Mouse (Mus musculus) heart, embryonic 11.5 days (tissue): ENCODE data around the gene Ctbp2. TPM values are rescaled to one million over a fixed set of nuclear protein-coding genes. Genes with fewer than 3 reads are reported as not detected.

Experiments
- ATAC-seq: fragments of 200-750 bp; cut with Nextera tagmentation; replicated peaks from 2 replicates; pipeline ENCODE4 v1.8.0; 2017; ENCODE audit warnings: moderate library complexity; ENCODE audit not compliant: insufficient number of reproducible peaks, low FRiP score, low TSS enrichment
- H3K27ac ChIP-seq: fragments of 300-500 bp; sonication (generic); 2 replicates; pipeline ENCODE4 v1.5.1; 2014; ENCODE audit warnings: mild to moderate bottlenecking, low read depth, low read length
- H3K27me3 ChIP-seq: fragments of 300-500 bp; sonication (generic); 2 replicates; pipeline ENCODE4 v1.6.1; 2014; ENCODE audit warnings: mild to moderate bottlenecking, low read length, mixed read lengths; ENCODE audit not compliant: control insufficient read depth, insufficient read depth
- H3K36me3 ChIP-seq: fragments of 300-500 bp; sonication (generic); 2 replicates; pipeline ENCODE4 v1.6.1; 2014; ENCODE audit warnings: mild to moderate bottlenecking, low read length, moderate library complexity, mixed read lengths; ENCODE audit not compliant: control insufficient read depth, insufficient read depth
- H3K4me1 ChIP-seq: fragments of 300-500 bp; sonication (generic); 2 replicates; pipeline ENCODE4 v1.6.1; 2014; ENCODE audit warnings: low read length; ENCODE audit not compliant: control insufficient read depth, insufficient read depth
- H3K4me2 ChIP-seq: fragments of 300-500 bp; sonication (generic); 2 replicates; pipeline ENCODE4 v1.6.1; 2014; ENCODE audit warnings: mild to moderate bottlenecking, moderate library complexity
- H3K4me3 ChIP-seq: fragments of 300-500 bp; sonication (generic); 2 replicates; pipeline ENCODE4 v1.5.1; 2014; ENCODE audit warnings: low read depth, low read length
- H3K9ac ChIP-seq: fragments of 300-500 bp; sonication (generic); 2 replicates; pipeline ENCODE4 v1.6.1; 2014; ENCODE audit warnings: mild to moderate bottlenecking, low read depth, low read length, moderate library complexity
- H3K9me3 ChIP-seq: fragments of 300-500 bp; sonication (generic); replicated peaks from 2 replicates; pipeline ENCODE4 v1.6.1; 2016; ENCODE audit warnings: low read length; ENCODE audit not compliant: control insufficient read depth
- WGBS: fragments of 180-500 bp; shearing (Covaris S2); extraction: QIAGEN DNeasy Blood & Tissue Kit; methylation state at CpG from one replicate; pipeline ENCODE4 v1.1.7; 2014; ENCODE audit not compliant: insufficient replicate concordance; 5-methylcytosine and 5-hydroxymethylcytosine counted together
- polyA plus RNA-seq: library from polyadenylated mRNA; unstranded; fragments of >200 nt; fragmentation: Nextera tagmentation; extraction: Ambion mirVana; gene quantifications from 2 replicates; pipeline ENCODE4 v1.2.1, GENCODE M21; 2014

The Ctbp2 gene
- polyA plus RNA-seq, 1 experiment from 2014 or later = 62.7 TPM

GRCm38 (mm10) chr7:133066776-133067175, 57.4 kb downstream of the Ctbp2 start:
- WGBS = 59% methylated on average over 6 of the region's 6 CpGs
- Histone ChIP-seq H3K9ac (no peak overlapping the region), H3K9me3 (no peaks in the 10 kb centered on the region), H3K36me3 (peaks cover 2% of the 10 kb centered on the region; the same call in 1 of the 2 replicates), H3K4me2 (no peak overlapping the region), H3K27me3 (no peaks in the 10 kb centered on the region), H3K4me1 (peaks cover 29% of the 10 kb centered on the region), H3K4me3 (no peak overlapping the region), H3K27ac (peak overlapping the region; percentile 82; the same call in 1 of the 2 replicates)
- no peak for ATAC-seq

GRCm38 (mm10) chr7:133062055-133062454, 62.1 kb downstream of the Ctbp2 start:
- no peak for ATAC-seq
- 75% methylated on average over 3 of the region's 3 CpGs for WGBS
- Histone ChIP-seq H3K36me3 (peaks cover 5% of the 10 kb centered on the region), H3K4me2 (no peak overlapping the region), H3K27me3 (no peaks in the 10 kb centered on the region), H3K4me3 (no peak overlapping the region), H3K27ac (no peak overlapping the region), H3K9ac (no peak overlapping the region), H3K4me1 (peaks cover 48% of the 10 kb centered on the region), H3K9me3 (no peaks in the 10 kb centered on the region)

DNA sequence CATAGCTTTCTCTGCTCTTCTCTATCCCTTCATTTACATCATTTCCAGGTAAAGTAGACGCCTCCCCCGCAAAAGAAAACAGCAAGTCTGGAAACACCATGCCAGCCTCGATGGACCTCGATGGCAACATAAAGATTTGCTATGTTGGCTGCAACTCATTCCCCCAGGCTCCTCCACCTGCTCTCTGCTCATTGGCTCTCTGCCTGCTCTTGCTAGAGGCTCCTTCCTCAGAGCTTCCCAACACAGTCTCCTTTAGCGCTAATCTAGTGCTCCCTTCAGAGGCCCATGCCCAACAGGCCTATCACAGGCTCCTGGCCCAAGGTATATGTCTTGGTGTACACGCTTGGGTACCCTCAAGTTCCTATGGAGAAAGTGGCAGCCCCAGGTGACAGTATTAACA, 64.0 kb downstream of the Ctbp2 start:
- no peak for ATAC-seq
- no peaks in the 10 kb centered on the region for H3K27me3 ChIP-seq
- H3K36me3 ChIP-seq = peaks cover 4% of the 10 kb centered on the region
- H3K9ac ChIP-seq = no peak overlapping the region
- no peaks in the 10 kb centered on the region for H3K9me3 ChIP-seq
- H3K4me3 ChIP-seq = no peak overlapping the region
- peaks cover 39% of the 10 kb centered on the region for H3K4me1 ChIP-seq
- H3K4me2 ChIP-seq = no peak overlapping the region
- no peak overlapping the region for H3K27ac ChIP-seq
- WGBS = 91% methylated on average over 6 of the region's 6 CpGs

- 66% methylated on average over 9 of the region's 9 CpGs for WGBS
- Histone ChIP-seq H3K4me2 (no peak overlapping the region), H3K9ac (no peak overlapping the region; the same call in 1 of the 2 replicates), H3K4me3 (no peak overlapping the region), H3K27ac (peak overlapping the region; percentile 87), H3K36me3 (peaks cover 5% of the 10 kb centered on the region), H3K9me3 (no peaks in the 10 kb centered on the region), H3K27me3 (no peaks in the 10 kb centered on the region), H3K4me1 (peaks cover 39% of the 10 kb centered on the region)
- no peak for ATAC-seq
Measured at GRCm38 (mm10) chr7:133059517-133060104, 64.5 kb downstream of the Ctbp2 start.

GRCm38 (mm10) chr7:133059150-133059509, 65.0 kb downstream of the Ctbp2 start:
- H3K36me3 ChIP-seq = peaks cover 5% of the 10 kb centered on the region
- no peaks in the 10 kb centered on the region for H3K9me3 ChIP-seq
- H3K4me3 ChIP-seq = no peak overlapping the region
- no peak for ATAC-seq
- peak overlapping the region; percentile 87 for H3K27ac ChIP-seq
- H3K9ac ChIP-seq = no peak overlapping the region
- H3K27me3 ChIP-seq = no peaks in the 10 kb centered on the region
- 48% methylated on average over 6 of the region's 6 CpGs for WGBS
- H3K4me2 ChIP-seq = peak overlapping the region; percentile 35
- peaks cover 42% of the 10 kb centered on the region for H3K4me1 ChIP-seq

DNA sequence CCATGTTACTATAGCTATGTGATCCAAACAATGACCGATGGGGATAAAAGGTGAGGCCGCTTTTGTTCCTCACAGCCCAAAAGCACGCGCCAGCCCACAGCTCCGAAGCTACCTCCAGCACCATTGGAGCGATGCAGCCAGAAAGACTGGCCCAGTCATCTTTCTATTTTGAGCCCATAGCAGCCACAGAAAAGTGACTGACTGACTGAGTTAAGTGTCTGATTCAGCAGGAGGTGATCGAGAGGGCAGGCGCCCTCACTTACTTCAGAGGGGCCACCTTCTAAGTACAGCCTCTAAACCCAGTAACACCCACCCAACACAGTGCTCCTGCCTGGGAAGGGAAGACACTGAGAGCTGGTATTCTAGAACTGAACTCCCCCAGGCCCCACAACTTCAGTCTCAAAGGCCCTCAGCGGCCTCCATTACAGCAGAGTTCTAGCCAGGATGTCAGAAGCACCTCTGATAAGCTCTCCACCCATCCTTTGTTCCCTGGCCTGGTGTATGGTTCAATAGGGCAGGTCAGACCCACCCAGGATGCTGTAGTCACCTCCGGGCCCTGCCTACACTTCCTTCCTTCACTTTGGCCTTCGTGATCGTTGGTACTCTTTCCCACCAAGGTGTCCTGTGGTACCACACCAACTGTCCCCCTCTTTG, 65.5 kb downstream of the Ctbp2 start:
- peaks cover 5% of the 10 kb centered on the region for H3K36me3 ChIP-seq
- no peaks in the 10 kb centered on the region for H3K9me3 ChIP-seq
- H3K4me3 ChIP-seq = no peak overlapping the region
- H3K4me2 ChIP-seq = peak overlapping the region; percentile 35
- H3K4me1 ChIP-seq = peaks cover 42% of the 10 kb centered on the region
- WGBS = 52% methylated on average over 12 of the region's 12 CpGs
- H3K27ac ChIP-seq = peak overlapping the region; percentile 87
- H3K9ac ChIP-seq = 0 out of 2 replicates have a peak overlapping the region, but pooled peaks have one; percentile 43
- ATAC-seq = peak; percentile 58; the same call in 1 of the 2 replicates
- no peaks in the 10 kb centered on the region for H3K27me3 ChIP-seq

DNA sequence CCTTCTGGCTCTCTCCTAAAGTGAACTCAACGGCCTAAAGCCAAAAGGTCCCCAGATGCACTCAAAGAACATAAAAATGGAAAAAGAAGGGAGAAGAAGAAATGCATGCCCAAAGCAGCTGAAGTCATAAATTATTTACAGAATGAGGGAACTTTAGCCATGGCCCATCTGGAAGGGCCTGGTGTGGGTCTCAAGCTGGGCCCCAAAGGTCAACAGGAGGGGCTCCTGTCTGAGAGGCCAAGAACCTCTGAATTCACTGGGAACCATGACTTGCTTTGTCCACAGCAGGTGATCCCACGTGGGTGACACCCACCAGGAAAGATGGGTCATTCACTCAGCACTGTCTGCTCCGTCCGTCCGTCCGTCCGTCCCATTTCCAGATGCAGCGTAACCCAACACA, 67.2 kb downstream of the Ctbp2 start:
- H3K4me1 ChIP-seq = peaks cover 44% of the 10 kb centered on the region
- WGBS = 82% methylated on average over 8 of the region's 8 CpGs
- no peak overlapping the region for H3K4me2 ChIP-seq
- H3K36me3 ChIP-seq = peaks cover 5% of the 10 kb centered on the region
- no peak for ATAC-seq
- no peak overlapping the region for H3K9ac ChIP-seq
- no peak overlapping the region for H3K4me3 ChIP-seq
- H3K9me3 ChIP-seq = no peaks in the 10 kb centered on the region
- H3K27ac ChIP-seq = no peak overlapping the region
- no peaks in the 10 kb centered on the region for H3K27me3 ChIP-seq

GRCm38 (mm10) chr7:133054486-133054885, 69.7 kb downstream of the Ctbp2 start:
- H3K9me3 ChIP-seq = no peaks in the 10 kb centered on the region
- no peak for ATAC-seq
- H3K4me1 ChIP-seq = peaks cover 41% of the 10 kb centered on the region
- H3K27ac ChIP-seq = no peak overlapping the region
- H3K4me2 ChIP-seq = no peak overlapping the region
- H3K4me3 ChIP-seq = no peak overlapping the region
- H3K9ac ChIP-seq = no peak overlapping the region
- no peaks in the 10 kb centered on the region for H3K27me3 ChIP-seq
- 87% methylated on average over 5 of the region's 5 CpGs for WGBS
- peaks cover 5% of the 10 kb centered on the region for H3K36me3 ChIP-seq

GRCm38 (mm10) chr7:133053757-133054156, 70.4 kb downstream of the Ctbp2 start:
- 81% methylated on average over 9 of the region's 9 CpGs for WGBS
- ATAC-seq = no peak
- no peak overlapping the region for H3K9ac ChIP-seq
- H3K27me3 ChIP-seq = no peaks in the 10 kb centered on the region
- H3K4me1 ChIP-seq = peaks cover 33% of the 10 kb centered on the region
- H3K36me3 ChIP-seq = peaks cover 5% of the 10 kb centered on the region
- H3K27ac ChIP-seq = no peak overlapping the region
- no peak overlapping the region for H3K4me2 ChIP-seq
- no peak overlapping the region for H3K4me3 ChIP-seq
- H3K9me3 ChIP-seq = no peaks in the 10 kb centered on the region
